Mouse (Mus musculus) forebrain, embryonic 15.5 days (tissue): ENCODE measurements at regions not wholly inside any gene's neighbourhood (a gene's known extent, or its start where the extent isn't known, plus 50 kb on each side); places are given as distances from the start of the nearest gene placed in this dataset.

Experiments used
- ATAC-seq: fragments of 200-750 bp; cut with Nextera tagmentation; replicated peaks from 2 replicates; pipeline ENCODE4 v1.8.0; 2017; ENCODE audit warnings: mild to moderate bottlenecking, moderate TSS enrichment, moderate library complexity
- H3K27ac ChIP-seq: fragments of 300-500 bp; sonication (generic); replicated peaks from 2 replicates; pipeline ENCODE4 v1.5.1; 2015; ENCODE audit warnings: mild to moderate bottlenecking, inconsistent platforms
- H3K27me3 ChIP-seq: fragments of 300-500 bp; sonication (generic); 2 replicates; pipeline ENCODE4 v1.6.1; 2015; ENCODE audit warnings: inconsistent platforms
- H3K36me3 ChIP-seq: fragments of 300-500 bp; sonication (generic); 2 replicates; pipeline ENCODE4 v1.6.1; 2015; ENCODE audit warnings: mild to moderate bottlenecking, inconsistent platforms
- H3K4me1 ChIP-seq: fragments of 300-500 bp; sonication (generic); 2 replicates; pipeline ENCODE4 v1.6.1; 2015; ENCODE audit warnings: inconsistent platforms
- H3K4me2 ChIP-seq: fragments of 300-500 bp; sonication (generic); replicated peaks from 2 replicates; pipeline ENCODE4 v1.6.1; 2015; ENCODE audit warnings: mild to moderate bottlenecking, inconsistent platforms
- H3K4me3 ChIP-seq: fragments of 300-500 bp; sonication (generic); 2 replicates; pipeline ENCODE4 v1.5.1; 2015; ENCODE audit warnings: mild to moderate bottlenecking, inconsistent platforms
- H3K9ac ChIP-seq: fragments of 300-500 bp; sonication (generic); replicated peaks from 2 replicates; pipeline ENCODE4 v1.6.1; 2015; ENCODE audit warnings: mild to moderate bottlenecking, inconsistent platforms
- H3K9me3 ChIP-seq: fragments of 300-500 bp; sonication (generic); 2 replicates; pipeline ENCODE4 v1.6.1; 2016; ENCODE audit warnings: inconsistent platforms
- WGBS: fragments of 180-500 bp; shearing (Covaris S2); methylation state at CpG from one replicate; pipeline ENCODE4 v1.1.7; 2015; ENCODE audit warnings: mixed read lengths; 5-methylcytosine and 5-hydroxymethylcytosine counted together

DNA sequence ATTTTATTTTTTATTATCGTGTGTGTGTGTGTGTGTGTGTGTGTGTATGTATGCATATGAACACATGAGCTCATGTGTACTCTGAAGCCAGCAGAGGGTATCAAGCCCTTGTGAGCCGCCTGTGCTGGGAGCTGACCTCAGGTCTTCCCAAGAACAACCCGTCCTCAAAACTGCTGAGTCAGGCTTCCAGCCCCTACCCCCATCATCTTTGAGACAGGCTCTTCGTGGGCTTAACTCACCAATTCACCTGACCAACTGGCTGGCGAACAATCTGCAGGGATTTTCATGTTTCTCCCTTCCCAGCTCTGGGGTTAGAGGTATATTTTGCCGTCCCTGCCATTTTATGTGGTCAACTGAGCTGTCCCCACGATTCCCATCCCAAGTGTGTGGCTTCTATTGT lies 107.7 kb upstream of the Ubr2 start:
- 81% methylated on average over 7 of the region's 7 CpGs for WGBS
- Histone ChIP-seq H3K27me3 (no peaks in the 10 kb centered on the region), H3K9ac (no peak overlapping the region), H3K9me3 (no peaks in the 10 kb centered on the region), H3K27ac (no peak overlapping the region), H3K4me1 (no peaks in the 10 kb centered on the region), H3K4me2 (no peak overlapping the region), H3K4me3 (no peak overlapping the region), H3K36me3 (no peaks in the 10 kb centered on the region)
- no peak for ATAC-seq

DNA sequence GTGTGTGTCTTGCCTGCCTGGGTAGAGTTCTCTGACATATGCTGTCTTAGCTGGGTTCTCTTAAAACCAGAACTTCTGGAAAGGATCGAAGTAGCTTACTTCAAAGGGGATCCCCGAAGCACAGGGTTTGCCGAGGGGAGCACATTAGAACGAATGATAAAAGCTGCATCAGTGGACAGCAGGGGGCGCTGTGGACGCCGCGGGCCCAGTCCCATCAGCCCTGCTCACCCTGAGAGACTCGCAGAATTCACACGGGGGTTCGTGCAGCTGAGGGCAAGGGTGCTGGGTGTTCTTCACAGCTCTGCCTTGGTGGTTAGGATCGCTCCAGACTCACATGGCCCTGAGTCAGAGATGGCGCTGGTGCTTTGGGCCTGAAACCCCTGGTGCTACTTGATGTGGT lies 105.4 kb upstream of the Ubr2 start:
- no peaks in the 10 kb centered on the region for H3K36me3 ChIP-seq
- H3K27me3 ChIP-seq, result no peaks in the 10 kb centered on the region
- no peak overlapping the region for H3K4me2 ChIP-seq
- 48% methylated on average over 13 of the region's 13 CpGs for WGBS
- no peak for ATAC-seq
- no peak overlapping the region for H3K4me3 ChIP-seq
- H3K9ac ChIP-seq, result no peak overlapping the region
- H3K9me3 ChIP-seq, result no peaks in the 10 kb centered on the region
- no peaks in the 10 kb centered on the region for H3K4me1 ChIP-seq
- H3K27ac ChIP-seq, result no peak overlapping the region

DNA sequence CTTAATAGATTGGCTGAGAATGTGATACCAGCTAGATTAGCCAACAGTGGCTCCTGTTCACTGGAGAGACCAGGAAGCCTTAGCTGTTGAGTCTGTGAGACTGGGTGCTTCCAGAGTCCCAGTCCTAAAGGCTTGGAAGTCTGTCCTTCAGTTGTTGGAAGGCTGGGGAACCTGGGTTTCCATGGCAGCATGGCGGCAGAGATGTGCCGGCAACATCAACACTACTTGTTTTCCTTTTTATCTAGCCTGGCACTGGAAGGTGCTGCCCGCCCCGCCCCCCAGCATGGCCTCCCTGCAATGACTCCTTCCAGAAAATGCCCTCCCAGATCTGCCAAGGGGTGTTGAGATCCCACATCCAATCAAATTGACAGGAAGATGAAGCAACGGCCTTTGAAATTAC lies 104.8 kb upstream of the Ubr2 start:
- Histone ChIP-seq H3K36me3 (no peaks in the 10 kb centered on the region), H3K27ac (no peak overlapping the region), H3K4me1 (no peaks in the 10 kb centered on the region), H3K4me2 (no peak overlapping the region), H3K27me3 (no peaks in the 10 kb centered on the region), H3K4me3 (no peak overlapping the region), H3K9me3 (no peaks in the 10 kb centered on the region), H3K9ac (no peak overlapping the region)
- WGBS, result 87% methylated on average over 5 of the region's 5 CpGs
- ATAC-seq, result no peak

DNA sequence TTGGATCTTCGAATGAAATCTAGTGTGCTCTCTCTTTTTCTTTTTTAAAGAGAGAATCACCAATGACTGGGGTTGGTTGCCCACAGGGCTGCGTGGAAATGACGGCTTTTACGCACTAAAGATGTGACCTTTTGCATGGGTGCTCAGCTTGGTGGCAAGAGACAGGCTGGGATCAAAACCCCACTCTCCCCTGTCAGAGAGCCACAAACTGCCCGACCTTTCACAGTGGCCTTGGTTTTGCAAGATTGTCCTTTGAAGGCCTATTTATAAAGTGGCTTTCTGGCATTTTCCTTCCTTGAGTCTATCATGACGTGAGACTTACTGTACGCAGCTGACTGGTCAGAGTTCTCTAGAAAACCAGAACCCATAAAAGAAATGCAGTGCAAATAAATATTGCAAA lies 104.4 kb upstream of the Ubr2 start:
- Histone ChIP-seq H3K27ac (no peak overlapping the region), H3K9ac (no peak overlapping the region), H3K4me2 (no peak overlapping the region), H3K4me3 (no peak overlapping the region), H3K27me3 (no peaks in the 10 kb centered on the region), H3K9me3 (no peaks in the 10 kb centered on the region), H3K36me3 (no peaks in the 10 kb centered on the region), H3K4me1 (no peaks in the 10 kb centered on the region)
- WGBS, result 86% methylated on average over 7 of the region's 7 CpGs
- no peak for ATAC-seq

DNA sequence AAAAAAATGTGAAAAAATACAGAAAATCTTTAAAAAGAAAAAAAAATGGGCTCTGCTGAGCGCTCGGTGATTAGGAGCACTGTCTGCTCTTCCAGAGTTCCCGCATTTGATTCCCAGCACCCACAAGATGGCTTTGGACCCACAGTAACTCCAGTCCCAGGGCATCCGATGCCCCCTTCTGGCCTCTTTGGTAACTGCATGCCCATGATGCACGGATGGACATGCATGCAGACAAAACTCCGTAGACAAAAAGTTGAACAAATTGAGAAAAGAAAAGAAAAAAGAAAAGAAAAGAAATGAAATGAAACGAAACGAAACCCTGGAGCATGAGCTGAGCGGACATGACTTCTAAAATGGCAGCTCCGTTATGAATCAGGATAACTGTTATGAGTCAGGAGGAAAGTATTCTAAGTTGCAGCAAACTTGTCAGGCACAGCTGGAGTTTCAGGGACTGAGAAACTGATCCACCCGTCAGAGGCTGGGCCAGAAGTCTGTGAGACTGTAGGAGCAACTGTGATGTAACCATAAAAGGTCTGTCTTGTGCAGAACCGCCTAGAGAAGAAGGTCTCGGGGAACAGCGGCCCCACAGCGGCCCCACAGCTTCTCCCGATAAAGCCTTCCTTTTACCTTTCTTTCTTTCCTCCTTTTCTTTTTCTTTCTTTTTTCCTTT lies 102.3 kb upstream of the Ubr2 start:
- H3K27me3 ChIP-seq, result no peaks in the 10 kb centered on the region
- no peaks in the 10 kb centered on the region for H3K9me3 ChIP-seq
- H3K27ac ChIP-seq, result no peak overlapping the region
- 88% methylated on average over 16 of the region's 16 CpGs for WGBS
- no peak for ATAC-seq
- H3K4me3 ChIP-seq, result no peak overlapping the region
- no peak overlapping the region for H3K9ac ChIP-seq
- H3K4me2 ChIP-seq, result no peak overlapping the region
- no peaks in the 10 kb centered on the region for H3K36me3 ChIP-seq
- no peaks in the 10 kb centered on the region for H3K4me1 ChIP-seq

DNA sequence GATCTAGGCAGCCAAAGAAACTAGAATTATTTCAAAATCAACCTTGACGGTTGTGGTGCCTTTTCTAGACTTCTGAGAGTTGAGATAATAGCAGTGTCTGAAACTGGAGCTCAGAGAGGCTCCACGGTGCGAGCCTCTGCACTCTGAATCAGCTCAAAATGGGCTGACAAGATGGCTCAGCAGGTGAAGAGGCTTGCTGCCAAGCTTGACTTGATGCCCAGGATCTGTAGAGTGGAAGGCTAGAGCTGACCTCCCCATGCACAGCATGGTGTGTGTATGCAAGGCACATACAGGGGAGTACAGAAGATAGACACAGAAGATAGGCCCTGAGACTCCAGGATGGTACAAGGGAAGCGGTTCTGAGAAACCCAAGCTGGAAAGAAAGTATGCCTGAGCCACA lies 100.5 kb upstream of the Ubr2 start:
- ATAC-seq, result no peak
- no peaks in the 10 kb centered on the region for H3K4me1 ChIP-seq
- no peak overlapping the region for H3K4me2 ChIP-seq
- H3K4me3 ChIP-seq, result no peak overlapping the region
- no peak overlapping the region for H3K27ac ChIP-seq
- H3K9ac ChIP-seq, result no peak overlapping the region
- no peaks in the 10 kb centered on the region for H3K36me3 ChIP-seq
- H3K9me3 ChIP-seq, result no peaks in the 10 kb centered on the region
- 89% methylated on average over 4 of the region's 4 CpGs for WGBS
- H3K27me3 ChIP-seq, result no peaks in the 10 kb centered on the region

DNA sequence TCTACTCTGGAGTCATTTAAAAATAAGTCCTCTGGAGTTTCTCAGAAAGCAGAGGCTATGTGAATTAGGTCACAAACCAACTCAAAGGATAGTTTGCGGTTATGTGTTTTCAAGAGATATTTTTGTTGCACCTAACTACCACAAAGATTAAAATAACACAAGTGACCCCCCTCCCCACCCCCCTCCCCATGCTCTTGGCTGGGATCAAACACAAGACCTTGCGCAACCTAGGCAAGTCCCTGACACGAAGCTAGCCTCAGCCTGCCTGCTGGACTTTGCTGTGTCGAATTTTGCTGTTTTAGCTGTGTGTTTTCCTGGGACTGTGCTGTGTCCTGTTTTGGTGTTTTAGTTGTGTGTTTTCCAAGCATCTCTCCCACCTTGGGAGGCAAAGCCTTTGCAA lies 94.0 kb upstream of the Ubr2 start:
- H3K9me3 ChIP-seq, result no peaks in the 10 kb centered on the region
- no peak overlapping the region for H3K4me2 ChIP-seq
- H3K4me3 ChIP-seq, result no peak overlapping the region
- no peaks in the 10 kb centered on the region for H3K36me3 ChIP-seq
- WGBS, result 92% methylated on average over 4 of the region's 4 CpGs
- H3K27me3 ChIP-seq, result no peaks in the 10 kb centered on the region
- H3K27ac ChIP-seq, result no peak overlapping the region
- ATAC-seq, result no peak
- no peak overlapping the region for H3K9ac ChIP-seq
- H3K4me1 ChIP-seq, result no peaks in the 10 kb centered on the region

DNA sequence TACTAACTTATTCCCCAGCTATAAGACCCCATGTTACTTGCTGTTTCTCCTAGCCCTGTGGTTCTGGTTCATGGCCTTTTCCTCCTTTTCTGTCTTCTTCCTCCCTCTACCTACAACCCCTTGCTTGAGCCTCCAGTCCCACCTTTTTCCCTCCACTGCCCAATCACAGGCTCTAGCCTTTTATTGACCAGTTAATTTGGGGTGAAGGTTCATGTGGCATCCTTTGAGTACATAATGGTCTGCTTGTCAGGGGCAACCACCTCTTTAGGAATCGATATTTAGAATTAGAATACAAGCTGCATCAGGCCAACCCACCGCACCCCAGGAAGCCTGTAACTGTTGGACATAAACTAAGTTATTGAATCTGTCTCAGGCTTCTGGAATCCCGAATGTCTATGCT lies 84.8 kb upstream of the Ubr2 start:
- 78% methylated on average over 3 of the region's 3 CpGs for WGBS
- no peak overlapping the region for H3K4me2 ChIP-seq

DNA sequence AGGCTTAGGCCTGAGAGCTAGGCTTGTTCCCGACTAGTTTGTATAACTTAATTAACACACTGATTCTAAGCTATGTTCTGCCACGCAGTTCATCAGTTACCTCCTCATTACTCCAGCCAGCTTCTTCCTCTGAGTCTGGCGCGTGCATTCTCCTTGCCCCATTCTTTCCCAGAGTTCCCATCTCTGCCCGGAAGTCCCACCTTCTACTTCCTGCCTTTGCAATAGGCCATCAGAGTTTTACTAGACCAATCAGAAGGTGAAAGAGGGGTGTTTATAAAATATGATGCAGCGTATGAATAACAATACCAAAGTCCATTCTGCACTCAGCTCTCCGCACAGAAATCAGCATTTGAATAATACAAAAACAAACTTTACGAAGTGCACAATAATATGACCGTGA lies 81.7 kb upstream of the Ubr2 start:
- ATAC-seq, result no peak
- Histone ChIP-seq H3K9ac (no peak overlapping the region), H3K4me2 (no peak overlapping the region), H3K4me1 (no peaks in the 10 kb centered on the region), H3K27me3 (no peaks in the 10 kb centered on the region), H3K4me3 (no peak overlapping the region), H3K36me3 (no peaks in the 10 kb centered on the region), H3K9me3 (no peaks in the 10 kb centered on the region), H3K27ac (no peak overlapping the region)
- WGBS, result 94% methylated on average over 9 of the region's 9 CpGs

More for the DNA sequence above, 84.8 kb upstream of the Ubr2 start:
- no peak overlapping the region for H3K4me3 ChIP-seq
- H3K27ac ChIP-seq, result no peak overlapping the region
- ATAC-seq, result no peak
- H3K36me3 ChIP-seq, result no peaks in the 10 kb centered on the region
- no peaks in the 10 kb centered on the region for H3K27me3 ChIP-seq
- no peaks in the 10 kb centered on the region for H3K4me1 ChIP-seq
- no peak overlapping the region for H3K9ac ChIP-seq
- H3K9me3 ChIP-seq, result no peaks in the 10 kb centered on the region

DNA sequence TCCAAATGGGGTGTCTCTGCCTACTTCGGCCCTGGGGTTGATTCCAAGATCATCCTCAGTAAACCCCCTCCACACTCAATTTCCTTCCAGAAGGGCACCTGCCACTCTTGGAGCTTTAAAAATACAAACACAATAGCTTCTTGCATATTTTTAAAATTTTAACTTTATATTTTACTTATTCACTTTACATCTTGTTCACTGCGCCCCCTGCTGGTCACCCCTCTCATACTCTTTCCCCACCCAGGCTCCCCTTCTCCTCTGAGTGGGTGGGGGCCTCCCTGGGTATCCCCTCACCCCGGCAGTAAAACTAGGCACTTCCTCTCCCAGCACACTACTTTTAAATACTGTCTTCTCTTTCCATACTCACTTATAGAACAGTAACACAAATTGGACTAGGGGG lies 79.4 kb upstream of the Ubr2 start:
- H3K36me3 ChIP-seq, result no peaks in the 10 kb centered on the region
- H3K4me2 ChIP-seq, result no peak overlapping the region
- 94% methylated on average over 3 of the region's 3 CpGs for WGBS
- no peaks in the 10 kb centered on the region for H3K4me1 ChIP-seq
- H3K9ac ChIP-seq, result no peak overlapping the region
- no peak overlapping the region for H3K27ac ChIP-seq
- H3K27me3 ChIP-seq, result no peaks in the 10 kb centered on the region
- no peaks in the 10 kb centered on the region for H3K9me3 ChIP-seq
- ATAC-seq, result no peak
- no peak overlapping the region for H3K4me3 ChIP-seq

DNA sequence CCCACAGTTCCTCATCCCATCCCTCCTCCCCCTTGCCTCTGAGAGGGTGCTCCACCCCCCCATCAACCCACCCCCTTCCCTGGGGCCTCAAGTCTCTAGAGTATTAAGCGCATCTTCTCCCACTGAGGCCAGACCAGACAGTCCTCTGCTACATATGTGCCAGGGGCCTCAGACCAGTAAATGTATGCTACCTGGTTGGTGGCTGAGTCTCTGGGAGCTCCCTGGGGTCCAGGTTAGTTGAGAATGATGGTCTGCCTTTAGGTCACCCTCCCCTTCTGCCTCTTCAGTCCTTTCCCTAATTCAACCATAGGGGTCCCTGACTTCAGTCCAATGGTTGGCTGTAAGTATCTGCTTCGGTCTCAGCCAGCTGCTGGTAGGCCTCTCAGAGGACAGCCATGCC lies 58.9 kb upstream of the Ubr2 start:
- H3K4me3 ChIP-seq, result no peak overlapping the region
- no peaks in the 10 kb centered on the region for H3K27me3 ChIP-seq
- no peak overlapping the region for H3K27ac ChIP-seq
- H3K4me1 ChIP-seq, result no peaks in the 10 kb centered on the region
- no peak overlapping the region for H3K9ac ChIP-seq
- H3K9me3 ChIP-seq, result 0 out of 2 replicates have a peak, but pooled peaks cover 12% of the 10 kb centered on the region
- WGBS, result 93% methylated on average over 2 of the region's 2 CpGs
- ATAC-seq, result no peak
- H3K4me2 ChIP-seq, result no peak overlapping the region
- no peaks in the 10 kb centered on the region for H3K36me3 ChIP-seq

DNA sequence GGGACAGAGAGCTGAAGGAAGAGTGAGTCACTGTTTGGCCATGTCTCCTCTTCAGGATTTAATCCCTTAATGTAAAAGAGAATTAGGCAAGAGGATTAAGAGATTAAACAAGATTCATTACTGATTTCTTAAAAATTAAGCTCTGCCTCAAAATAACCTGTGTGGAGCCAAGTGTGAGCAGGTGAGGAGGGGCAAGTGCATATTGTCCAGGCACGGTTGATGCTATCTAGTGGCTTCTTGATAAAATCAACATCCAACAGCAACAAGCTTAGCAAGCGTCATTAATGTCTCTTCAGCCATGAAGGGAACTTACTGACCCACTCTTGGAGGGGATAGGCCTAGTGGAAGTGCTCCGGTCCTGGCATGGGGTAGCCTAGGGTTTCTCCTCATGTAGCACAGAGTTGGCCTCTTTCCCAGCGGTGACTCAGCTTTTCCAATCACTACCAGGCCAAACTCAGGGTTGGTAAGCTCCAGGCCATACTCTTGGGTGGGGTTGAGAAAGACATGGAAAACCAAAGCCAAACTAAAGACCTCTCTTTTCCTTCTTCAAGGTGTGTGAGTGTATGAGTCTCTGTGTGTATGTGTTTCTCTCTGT lies 55.0 kb upstream of the Ubr2 start:
- 83% methylated on average over 4 of the region's 4 CpGs for WGBS
- no peaks in the 10 kb centered on the region for H3K4me1 ChIP-seq
- no peaks in the 10 kb centered on the region for H3K36me3 ChIP-seq
- no peaks in the 10 kb centered on the region for H3K27me3 ChIP-seq
- H3K4me2 ChIP-seq, result no peak overlapping the region
- H3K27ac ChIP-seq, result no peak overlapping the region
- ATAC-seq, result no peak
- H3K4me3 ChIP-seq, result no peak overlapping the region
- H3K9me3 ChIP-seq, result 0 out of 2 replicates have a peak, but pooled peaks cover 3% of the 10 kb centered on the region
- H3K9ac ChIP-seq, result no peak overlapping the region
